Mouse (Mus musculus) retina, adult 2 months (tissue): Measurements from ENCODE around the gene Nav2.

ENCODE experiments used
- DNase-seq: peaks from one replicate; pipeline ENCODE4 v3.0.0-alpha.2; 2012; ENCODE audit warnings: low read depth, low spot score

Gene Nav2

DNA sequence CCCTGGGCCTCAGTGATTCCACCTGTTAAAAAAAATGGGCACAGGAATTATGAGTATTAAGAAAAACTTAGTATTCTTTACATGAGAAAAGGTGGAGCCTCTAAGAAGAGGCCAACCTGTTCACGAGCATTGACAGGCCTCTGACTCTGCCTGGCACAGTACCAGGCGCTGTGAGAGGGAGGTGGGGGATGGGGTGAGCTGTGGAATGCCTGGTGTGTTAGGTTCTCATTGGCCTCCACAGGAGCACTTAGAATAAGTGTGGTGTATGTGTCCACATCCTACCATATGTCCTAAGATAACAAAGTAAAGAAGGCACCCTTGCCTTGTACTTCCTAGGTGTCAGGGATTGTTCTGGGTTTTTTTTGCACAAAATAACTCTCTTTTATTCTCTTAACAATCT is 340.9 kb downstream of the Nav2 start:
- no peak for DNase-seq

DNA sequence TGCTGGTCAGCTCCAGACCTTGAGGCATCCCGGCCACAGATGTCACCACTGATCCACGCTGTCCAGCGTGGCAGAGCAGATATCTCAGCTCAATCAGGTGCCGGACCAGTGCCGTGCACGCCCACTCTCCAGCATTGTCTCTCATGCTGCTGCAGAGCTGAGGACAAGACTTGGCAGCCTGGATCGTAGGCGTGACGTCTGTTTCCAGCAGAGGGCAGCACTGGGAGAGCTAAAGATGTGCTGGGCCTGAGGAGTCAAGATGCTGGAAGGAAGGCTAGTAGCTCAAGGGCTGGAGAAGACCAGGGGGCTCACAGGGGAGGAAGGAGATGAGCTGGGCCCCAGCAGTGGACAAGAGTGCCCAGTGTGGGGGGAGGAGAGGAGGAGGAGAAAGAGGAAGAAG is 341.5 kb downstream of the Nav2 start:
- peak; percentile 33 for DNase-seq

DNA sequence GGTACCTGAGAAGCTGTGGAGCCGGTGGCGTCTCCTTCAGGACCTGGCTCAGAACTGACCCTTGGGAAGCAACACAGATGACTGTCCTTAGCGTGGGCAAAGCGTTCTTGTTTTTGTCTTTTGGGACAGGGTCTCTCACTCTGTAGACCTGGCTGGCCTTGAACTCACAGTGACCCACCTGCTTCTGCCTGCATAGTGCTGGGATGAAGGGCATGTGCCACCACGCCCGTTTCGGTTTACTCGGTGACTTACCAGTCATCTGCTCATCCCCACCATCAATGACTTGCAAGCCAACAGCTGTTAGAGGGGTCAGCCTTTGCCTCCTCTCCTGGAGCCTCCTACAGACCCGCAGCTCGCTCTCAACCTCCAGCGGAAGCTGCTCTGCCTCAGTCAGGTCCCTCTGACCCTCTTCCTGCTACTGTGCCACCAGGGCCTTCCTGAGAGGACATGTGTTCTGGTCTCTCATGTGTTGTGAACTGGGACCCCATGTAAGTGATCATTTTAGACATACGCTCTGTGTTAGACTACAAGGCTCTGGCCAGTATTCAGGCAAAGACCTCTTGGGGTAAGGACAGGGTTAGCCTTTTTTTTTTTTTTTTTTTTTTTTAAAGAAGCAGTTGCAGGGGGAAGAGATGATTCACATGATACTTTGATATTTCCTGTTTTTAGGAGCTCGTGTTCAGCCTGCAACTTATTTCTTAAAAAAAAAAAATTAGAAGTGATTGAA is 342.2 kb downstream of the Nav2 start:
- no peak for DNase-seq

DNA sequence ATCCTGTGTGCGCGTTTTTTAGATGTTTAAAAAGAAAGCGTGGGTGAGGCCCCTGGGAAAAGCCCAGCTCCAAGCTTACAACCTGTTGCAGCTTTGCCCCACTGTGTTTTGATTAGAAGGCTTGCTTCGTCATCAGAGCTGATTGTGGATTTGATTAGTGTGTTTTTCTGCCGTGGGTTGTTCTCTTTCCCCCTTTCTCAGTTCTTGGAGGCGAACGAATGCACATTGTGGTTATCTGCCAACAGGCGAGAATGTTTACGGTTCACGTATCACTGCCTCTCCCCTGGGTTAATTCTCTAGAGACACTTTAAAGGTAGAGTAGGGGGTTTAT is 342.8 kb downstream of the Nav2 start:
- no peak for DNase-seq

DNA sequence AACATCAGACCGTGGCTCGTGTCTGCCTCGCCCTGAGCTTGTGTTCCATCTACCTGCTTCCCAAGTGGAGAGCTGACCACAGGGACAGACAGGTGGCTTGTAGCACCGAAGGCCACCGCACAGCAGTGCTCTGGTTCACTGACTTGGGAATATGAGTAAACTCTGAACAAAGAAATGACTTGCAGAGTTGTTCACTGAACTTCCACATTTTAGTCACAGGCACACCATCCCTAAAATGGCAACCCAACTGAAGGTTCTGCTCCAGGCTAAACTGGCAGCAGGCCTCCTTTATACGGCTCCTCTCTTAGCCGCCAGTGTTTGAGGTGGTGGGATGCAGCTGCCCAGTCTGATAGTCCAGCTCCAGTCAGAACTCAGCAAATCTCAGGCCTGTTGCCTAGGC is 343.9 kb downstream of the Nav2 start:
- no peak for DNase-seq

DNA sequence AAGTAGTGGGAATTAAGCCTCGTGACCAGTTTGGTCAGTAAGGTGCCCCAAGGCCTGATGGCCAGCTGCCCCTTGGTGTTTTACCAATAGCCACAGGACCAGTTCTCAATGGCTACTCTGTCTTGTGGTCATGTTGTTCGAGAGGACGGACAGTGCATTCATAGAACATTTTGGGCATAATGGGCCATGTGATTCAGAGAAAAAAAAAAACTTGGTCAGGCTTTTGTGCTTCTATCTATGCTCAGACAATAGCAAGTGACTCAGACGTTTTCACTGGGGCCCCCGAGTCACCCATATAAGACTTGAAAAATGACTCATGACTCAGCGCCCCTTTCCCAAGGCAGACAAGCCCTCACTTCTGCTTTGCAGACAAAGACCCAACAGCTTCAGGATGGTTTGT is 344.4 kb downstream of the Nav2 start:
- DNase-seq = no peak

DNA sequence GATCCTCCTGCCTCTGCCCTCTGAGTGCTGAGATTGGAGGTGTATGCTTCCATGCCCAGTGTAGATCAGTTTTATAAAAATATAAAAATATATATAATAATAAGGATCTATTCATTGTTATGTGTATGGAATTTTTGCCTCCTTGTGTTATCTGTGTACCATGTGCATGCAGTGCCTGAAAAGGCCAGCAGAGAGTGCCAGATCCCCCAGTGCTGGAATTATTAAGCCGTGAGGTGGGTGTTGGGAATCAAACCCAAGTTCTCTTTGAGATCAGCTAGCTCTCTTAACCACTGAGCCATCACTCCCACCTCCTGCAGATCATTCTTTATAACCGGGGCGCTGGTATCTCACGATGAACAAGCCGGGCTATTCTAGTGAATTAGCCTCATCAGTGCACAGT is 346.5 kb downstream of the Nav2 start:
- no peak for DNase-seq

DNA sequence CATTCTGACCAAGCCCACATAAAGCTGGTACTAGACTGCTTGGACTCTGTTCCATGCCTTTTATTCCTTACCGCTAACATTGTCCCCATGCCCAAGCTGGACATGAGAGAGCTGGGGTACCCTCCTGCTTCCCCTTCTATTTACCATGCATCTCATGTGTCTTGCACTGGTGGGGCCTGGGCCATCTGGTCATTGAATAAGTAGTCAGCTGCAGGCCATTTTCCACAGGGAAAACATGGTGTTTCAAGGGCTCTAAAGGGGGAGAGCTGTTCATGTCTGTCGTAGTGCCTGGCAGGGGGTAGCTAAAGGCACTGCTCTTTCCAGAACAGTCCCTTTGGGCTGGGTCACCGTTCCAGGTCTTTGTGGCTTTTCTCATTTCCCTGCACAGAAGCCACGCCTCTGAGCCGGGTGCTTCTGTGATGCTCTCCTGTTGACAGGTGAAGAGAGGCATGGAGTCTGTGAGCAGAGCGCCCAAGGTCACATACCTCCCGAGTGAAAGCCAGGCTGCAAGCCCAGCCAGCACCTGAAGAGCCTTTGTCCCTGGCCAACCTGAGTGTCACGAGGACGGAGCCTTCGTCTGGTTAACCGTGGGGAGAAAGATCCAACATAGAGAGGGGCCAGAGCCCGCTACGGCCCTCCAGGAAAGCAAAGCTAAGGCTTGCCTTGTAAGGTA is 348.9 kb downstream of the Nav2 start:
- DNase-seq = no peak

DNA sequence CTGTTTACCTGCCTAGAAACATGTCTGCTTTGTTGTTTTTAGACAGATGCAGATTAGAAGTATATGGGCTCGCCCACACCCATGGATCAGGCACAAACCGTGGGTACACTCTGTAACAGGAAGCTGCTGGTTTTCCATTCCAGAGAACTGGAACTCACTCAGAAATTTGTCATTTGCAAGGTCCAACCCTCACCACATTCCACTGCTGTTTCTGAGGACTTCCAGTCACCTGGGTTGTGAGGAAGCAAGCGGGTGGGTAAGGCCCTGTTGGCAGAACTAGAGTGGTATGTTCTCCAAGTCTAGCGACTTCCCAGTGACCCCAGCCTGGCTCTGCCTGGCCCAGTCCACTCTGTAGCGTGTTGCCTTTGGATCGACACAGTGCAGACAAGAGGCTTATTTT is 349.6 kb downstream of the Nav2 start:
- no peak for DNase-seq

DNA sequence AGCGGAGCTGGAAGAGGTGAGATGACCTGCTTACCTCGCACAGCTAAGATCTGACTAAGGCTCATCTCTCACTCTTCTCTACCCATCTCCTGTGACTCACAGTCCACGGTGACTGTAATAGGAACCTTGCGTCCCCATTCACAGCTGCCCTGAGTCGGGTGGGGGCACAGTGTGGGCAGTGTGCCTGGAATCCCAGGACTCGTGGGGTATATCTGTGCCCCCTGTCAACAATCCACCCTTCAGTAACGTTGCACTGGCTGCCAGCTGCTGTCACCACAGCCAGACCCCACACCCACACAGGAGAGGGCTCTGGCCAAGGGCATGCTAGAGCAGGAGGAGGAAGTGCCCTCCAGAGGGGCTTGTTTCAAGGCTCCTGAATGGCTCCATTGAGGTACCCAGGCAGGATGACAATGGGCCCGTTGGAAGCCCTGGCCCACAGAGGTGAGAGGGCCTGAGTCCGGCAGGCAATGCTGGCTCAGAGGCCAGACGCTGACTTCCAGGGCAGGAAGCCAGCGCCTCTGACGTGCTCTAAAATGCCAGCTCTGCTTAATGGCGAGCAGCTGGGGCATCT is 353.5 kb downstream of the Nav2 start:
- DNase-seq = no peak

DNA sequence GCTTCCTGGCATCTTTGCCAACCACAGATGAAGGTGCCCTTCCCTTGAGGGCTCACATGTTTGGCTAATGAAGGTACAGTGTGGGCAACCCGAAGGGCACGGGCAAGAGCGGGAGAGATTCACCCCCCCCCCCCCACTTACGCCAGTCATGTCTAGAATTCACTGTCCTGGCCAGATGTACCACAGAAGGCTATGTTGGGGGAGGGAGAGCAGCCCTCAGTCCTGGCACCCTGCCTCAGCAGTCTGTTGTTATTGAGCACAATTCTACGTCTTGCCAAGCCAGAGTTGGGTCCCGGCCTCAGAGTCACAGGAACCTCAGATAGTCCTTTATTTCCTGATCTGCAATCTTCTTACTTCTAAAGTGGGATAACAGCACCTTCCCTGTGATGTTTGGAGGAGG is 357.9 kb downstream of the Nav2 start:
- no peak for DNase-seq

DNA sequence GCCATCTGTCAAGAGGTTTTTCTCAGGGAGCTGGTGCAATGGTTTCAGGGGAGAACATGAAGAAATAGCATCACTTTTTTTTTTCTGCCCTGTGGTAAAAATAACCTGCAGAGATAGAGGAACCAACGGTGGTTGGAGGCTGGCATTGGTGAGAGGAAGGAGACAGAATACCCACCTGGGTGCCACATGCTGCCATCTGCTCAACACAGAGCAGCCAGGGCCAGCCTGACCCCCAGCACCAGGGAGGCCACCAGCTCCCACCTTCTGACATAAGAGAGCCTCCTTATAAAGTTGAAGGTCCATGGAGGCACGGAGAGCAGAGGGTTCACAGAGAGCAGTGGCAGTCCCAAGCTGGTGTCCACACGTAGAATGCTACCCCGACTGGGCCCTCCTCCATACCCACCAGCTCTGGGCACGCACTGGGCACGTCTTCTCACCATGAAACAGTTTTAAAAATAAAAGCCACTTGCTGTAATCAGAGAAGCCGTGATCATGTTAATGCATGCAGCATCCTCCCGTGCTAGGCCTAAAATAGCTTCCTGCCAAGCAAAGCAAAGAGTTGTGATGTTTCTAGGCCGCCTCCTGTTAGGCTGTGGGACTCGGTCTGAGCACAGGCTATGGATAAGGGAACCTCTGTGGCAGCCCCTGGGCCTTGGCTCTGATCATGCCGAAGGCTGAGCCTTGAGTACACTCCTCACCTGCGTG is 359.3 kb downstream of the Nav2 start:
- DNase-seq = no peak

DNA sequence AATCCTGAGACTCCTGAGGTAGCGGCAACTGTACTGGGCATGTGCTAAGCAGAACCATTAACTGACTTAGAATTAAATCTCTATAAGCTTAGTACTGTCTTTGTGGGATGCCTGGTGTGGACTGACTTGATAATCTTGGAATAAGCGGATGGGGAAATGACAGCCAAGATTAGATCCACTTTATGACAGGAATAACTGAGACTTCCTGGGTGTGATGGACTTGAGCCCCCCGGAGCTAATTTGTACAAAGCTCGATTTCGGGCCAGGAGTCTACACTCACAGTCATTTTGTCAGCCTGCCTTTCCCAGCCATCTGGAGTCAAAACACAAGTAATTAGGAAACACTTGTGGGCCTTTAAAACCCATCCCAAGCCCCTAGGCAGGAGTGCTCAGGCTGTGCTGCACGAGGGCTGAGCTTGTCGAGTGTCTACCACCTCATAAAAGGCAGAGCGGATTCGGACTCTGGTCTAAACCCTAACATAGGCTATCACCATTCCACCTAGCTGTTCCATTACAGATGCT is 359.9 kb downstream of the Nav2 start:
- DNase-seq = no peak

DNA sequence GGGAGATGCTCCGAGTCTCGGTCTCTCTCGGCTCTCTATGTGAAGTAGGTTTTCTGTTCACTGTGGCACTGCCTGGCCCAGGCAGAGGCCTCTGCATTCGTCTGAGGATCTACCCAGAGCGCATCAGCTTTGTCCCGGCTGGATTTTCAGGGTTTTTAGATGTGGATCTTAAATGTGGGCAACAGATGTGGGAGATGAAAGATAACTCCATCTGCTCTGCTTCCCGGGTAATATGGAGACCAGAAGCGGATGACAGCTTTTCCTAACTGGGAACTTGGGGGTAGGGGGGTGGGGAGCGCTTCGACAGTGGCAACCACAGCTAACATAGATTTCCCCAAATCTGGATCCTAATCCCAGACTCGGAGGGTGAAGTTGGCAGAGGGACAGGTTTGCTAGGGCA is 362.3 kb downstream of the Nav2 start:
- DNase-seq = no peak

DNA sequence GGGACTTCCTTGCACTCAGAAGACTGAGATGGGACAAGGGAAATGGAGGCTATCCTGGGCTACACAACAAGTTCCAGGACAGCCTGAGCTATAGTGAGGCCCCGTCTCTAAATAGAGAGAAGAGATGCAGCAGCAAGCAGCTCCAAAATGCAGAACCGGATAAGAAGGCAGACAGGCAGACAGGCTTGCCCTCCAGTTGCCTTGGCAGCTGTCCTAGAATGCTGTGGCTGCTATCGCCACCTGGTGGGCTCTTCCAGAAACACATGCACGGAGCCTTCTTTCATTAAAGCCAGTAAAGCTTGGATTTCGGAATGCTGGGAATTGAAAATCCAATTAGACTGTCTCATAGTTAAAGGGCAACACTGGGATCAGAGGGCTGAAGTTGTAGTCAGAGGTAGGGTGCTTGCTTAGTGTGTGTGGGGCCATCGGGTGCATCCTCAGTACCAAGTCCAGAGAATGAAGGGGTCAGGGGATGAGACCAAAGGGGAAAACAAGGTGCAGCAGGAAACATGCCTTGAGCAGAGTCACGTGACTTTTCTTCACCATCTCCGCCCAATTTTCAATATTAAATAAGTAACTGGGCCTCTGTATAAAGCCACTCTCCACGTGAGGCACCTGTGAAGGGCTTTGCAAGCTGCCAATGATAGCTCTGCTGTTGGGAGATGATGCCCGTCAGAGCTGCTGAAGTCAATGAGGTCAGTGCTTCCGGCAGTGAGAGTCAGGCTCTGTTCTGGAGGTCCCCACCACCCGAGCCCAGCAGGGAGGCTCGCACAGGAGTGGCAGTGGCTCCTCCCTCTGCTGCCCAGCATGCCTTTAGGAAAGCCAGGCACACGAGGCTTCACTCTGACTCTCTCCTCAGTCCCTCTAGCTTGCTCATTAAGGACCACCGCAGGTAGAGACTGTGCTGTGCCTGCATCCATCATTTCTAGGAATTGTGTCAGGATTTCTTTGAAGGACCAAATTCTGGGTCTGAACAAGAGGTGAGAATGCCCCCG is 364.2 kb downstream of the Nav2 start:
- peak; percentile 52 for DNase-seq

DNA sequence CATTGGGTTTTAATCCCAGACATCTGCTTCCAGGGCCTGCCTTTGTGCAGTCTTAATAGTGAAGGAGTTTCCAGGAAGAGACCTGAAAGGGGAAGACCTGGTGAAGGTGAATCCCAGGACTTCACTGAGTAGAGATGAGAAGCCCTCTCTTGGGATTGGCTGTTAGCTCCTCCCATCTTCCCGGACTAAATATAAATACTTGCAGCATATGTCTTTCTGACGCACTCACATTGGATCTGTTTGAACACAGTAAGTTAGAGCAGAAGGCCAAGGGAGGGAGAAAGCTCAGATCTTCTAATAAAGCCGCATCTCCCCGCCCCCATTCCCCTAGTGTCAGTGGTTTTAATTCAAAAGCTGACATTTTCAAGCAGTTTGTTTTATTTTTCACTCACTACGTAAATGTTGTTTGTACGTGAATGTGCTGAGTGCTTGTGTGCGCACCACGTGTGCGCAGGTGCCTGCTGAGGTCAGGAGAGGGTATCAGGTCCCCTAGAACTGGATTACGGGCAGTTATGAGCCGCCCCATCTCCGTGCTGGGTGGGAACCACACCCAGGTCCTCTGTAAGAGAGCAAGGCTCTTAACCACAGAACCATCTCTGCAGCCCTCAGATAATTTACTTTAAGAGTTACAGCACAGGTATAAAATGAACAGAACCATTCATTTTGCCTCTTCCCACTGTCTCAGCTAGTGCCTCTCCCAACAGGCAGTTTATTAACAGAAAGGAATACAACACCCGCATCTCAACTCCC is 365.6 kb downstream of the Nav2 start:
- no peak for DNase-seq

DNA sequence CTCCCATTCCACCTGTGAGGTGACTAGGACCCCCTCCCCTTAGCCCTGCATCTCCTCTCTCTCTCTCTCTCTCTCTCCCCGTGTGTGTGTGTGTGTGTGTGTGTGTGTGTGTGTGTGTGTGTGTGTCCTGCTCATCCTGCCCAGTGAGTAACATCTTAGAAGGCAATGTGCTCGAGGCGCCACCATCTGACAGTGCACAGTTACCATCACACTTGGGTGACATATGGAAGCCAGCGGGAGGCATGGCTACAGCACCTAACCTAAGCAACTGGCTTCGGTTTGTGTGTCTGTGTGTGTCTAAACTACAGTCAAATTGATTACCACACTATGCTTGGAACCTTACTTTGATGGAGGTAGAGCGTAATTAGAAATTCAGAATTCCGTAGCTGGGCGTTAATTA is 366.2 kb downstream of the Nav2 start:
- DNase-seq = no peak

DNA sequence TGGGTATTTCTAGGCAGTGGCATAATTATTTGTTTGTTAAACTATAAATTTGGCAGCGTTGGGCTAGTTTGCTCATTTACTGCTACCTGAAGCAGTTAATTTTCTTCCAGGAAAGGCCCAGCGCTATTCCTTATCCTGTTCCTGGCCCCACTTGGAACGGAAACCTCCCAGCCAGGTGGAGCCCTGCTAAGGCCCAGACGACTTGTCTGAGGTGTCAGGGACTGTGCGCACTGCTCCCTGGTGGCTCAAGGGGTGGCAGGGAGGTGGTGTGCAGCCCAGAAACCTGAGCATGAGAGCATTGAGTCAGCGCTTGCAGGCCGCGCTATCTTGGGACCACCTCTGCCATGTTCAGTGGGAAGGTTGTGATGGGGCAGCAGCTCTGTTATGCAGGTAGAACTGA is 367.6 kb downstream of the Nav2 start:
- no peak for DNase-seq

DNA sequence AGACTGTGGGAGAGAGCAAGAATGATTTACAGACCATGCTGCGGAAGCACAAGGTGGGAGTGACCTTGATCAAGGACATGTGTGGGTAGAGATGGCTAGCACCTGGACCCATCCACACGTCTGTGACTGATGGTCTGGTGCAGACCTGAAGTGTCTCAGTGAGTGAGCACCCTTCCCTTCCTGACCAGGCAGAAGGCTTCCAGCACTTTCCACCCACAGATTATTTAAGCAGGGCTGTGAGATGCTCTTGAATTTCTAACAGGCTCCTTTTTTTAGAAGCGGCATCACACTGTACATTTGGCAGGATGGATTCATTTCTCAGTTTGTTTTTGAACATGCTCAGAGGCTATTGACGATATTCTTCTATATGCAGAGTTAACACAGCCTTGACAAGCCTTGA is 369.2 kb downstream of the Nav2 start:
- DNase-seq = no peak

DNA sequence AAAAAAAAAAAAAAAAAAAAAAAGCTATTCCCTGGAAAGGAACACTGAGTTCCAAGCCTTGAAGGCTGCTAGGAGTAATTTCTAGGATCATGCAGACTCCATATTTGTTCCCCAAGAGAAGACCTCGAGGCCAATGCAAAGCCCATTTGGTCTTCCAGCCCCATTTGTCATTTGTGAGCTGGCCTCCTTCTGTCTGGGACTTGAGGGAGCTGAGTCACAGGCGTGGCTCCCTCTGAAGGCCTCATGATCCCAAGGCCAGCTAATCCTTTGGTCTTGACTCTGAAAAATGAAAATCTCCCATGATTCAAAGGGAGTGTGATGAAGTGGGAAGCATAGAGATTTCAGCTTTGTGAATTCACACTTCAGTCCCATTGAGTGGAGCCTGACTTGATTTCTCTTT is 370.0 kb downstream of the Nav2 start:
- DNase-seq = no peak

DNA sequence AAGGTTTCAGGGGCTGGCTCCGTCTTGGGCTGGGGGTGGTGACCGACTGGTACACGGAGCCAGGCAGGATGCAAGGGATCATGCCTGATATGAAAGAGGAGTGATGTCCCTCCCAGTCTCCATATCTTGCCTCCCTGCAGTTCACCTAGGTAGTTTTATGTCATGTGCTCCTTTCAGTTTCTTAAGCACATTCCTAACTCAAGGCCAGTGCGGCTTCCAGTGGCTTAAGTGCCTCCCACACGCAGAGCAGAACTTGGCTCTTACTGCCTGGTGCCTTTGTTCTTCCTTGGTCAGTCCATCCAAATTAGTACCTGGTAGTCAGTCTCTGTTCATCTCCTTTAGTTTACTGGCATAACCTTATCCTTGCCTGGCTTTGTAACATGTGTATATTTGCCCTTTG is 371.9 kb downstream of the Nav2 start:
- no peak for DNase-seq
